Mouse (Mus musculus) intestine, embryonic 16.5 days (tissue): ENCODE measurements around the gene Zfp46. TPM values are rescaled to one million over a fixed set of nuclear protein-coding genes. Genes with fewer than 3 reads are reported as not detected.

Experiments used
- ATAC-seq: fragments of 200-750 bp; cut with Nextera tagmentation; 2 replicates; pipeline ENCODE4 v1.8.0; 2017; ENCODE audit warnings: moderate TSS enrichment, moderate library complexity
- H3K27ac ChIP-seq: fragments of 300-500 bp; sonication (generic); 2 replicates; pipeline ENCODE4 v1.5.1; 2014; ENCODE audit warnings: mild to moderate bottlenecking, low read length
- H3K27me3 ChIP-seq: fragments of 300-500 bp; sonication (generic); replicated peaks from 2 replicates; pipeline ENCODE4 v1.6.1; 2014; ENCODE audit warnings: low read length, control low read depth, mixed read lengths; ENCODE audit not compliant: control insufficient read depth, insufficient read depth
- H3K36me3 ChIP-seq: fragments of 300-500 bp; sonication (generic); 2 replicates; pipeline ENCODE4 v1.6.1; 2014; ENCODE audit warnings: low read length, control low read depth; ENCODE audit not compliant: control insufficient read depth, insufficient read depth
- H3K4me1 ChIP-seq: fragments of 300-500 bp; sonication (generic); 2 replicates; pipeline ENCODE4 v1.6.1; 2014; ENCODE audit warnings: low read length, control low read depth, mixed read lengths; ENCODE audit not compliant: control insufficient read depth, insufficient read depth
- H3K4me2 ChIP-seq: fragments of 300-500 bp; sonication (generic); 2 replicates; pipeline ENCODE4 v1.6.1; 2014; ENCODE audit warnings: low read depth, low read length, control low read depth
- H3K4me3 ChIP-seq: fragments of 300-500 bp; sonication (generic); 2 replicates; pipeline ENCODE4 v1.5.1; 2014; ENCODE audit warnings: mild to moderate bottlenecking, low read length
- H3K9ac ChIP-seq: fragments of 300-500 bp; sonication (generic); 2 replicates; pipeline ENCODE4 v1.6.1; 2014; ENCODE audit warnings: low read depth, low read length
- H3K9me3 ChIP-seq: fragments of 300-500 bp; sonication (generic); 2 replicates; pipeline ENCODE4 v1.6.1; 2016; ENCODE audit warnings: low read length, control low read depth; ENCODE audit not compliant: control insufficient read depth
- WGBS: fragments of 180-500 bp; shearing (Covaris S2); extraction: QIAGEN DNeasy Blood & Tissue Kit; methylation state at CpG from one replicate; pipeline ENCODE4 v1.1.7; 2014; 5-methylcytosine and 5-hydroxymethylcytosine counted together
- polyA plus RNA-seq: library from polyadenylated mRNA; unstranded; fragments of >200 nt; fragmentation: Nextera tagmentation; extraction: Ambion mirVana; gene quantifications from 2 replicates; pipeline ENCODE4 v1.2.1, GENCODE M21; 2015

Gene Zfp46
- polyA plus RNA-seq, 1 experiment from 2014 or later: 13.6 TPM

GRCm38 (mm10) chr4:136282621-136283480 is 1.6 kb upstream of the Zfp46 start:
- peaks cover 2% of the 10 kb centered on the region for H3K36me3 ChIP-seq
- no peaks in the 10 kb centered on the region for H3K27me3 ChIP-seq
- peak overlapping the region; percentile 41; the same call in 1 of the 2 replicates for H3K9ac ChIP-seq
- no peak overlapping the region for H3K4me2 ChIP-seq
- peak overlapping the region; percentile 94 for H3K27ac ChIP-seq
- 46% methylated on average over 10 of the region's 10 CpGs for WGBS
- no peak for ATAC-seq
- no peak overlapping the region for H3K4me3 ChIP-seq
- no peaks in the 10 kb centered on the region for H3K9me3 ChIP-seq
- H3K4me1 ChIP-seq: peaks cover 19% of the 10 kb centered on the region

GRCm38 (mm10) chr4:136283783-136284182 is 700 bp upstream of the Zfp46 start:
- Histone ChIP-seq H3K9me3 (0 out of 2 replicates have a peak, but pooled peaks cover 1% of the 10 kb centered on the region), H3K9ac (no peak overlapping the region), H3K36me3 (peaks cover 8% of the 10 kb centered on the region), H3K4me1 (peaks cover 19% of the 10 kb centered on the region), H3K27ac (peak overlapping the region; percentile 94), H3K4me3 (no peak overlapping the region), H3K4me2 (no peak overlapping the region), H3K27me3 (no peaks in the 10 kb centered on the region)
- WGBS: 31% methylated on average over 2 of the region's 2 CpGs
- no peak for ATAC-seq

- Histone ChIP-seq H3K27me3 (no peaks in the 10 kb centered on the region), H3K27ac (peak overlapping the region; percentile 94), H3K9ac (peak overlapping the region; percentile 75), H3K36me3 (peaks cover 19% of the 10 kb centered on the region), H3K4me3 (peak overlapping the region; percentile 83), H3K4me1 (peaks cover 19% of the 10 kb centered on the region), H3K4me2 (peak overlapping the region; percentile 88), H3K9me3 (0 out of 2 replicates have a peak, but pooled peaks cover 2% of the 10 kb centered on the region)
- no peak; the same call in 1 of the 2 replicates for ATAC-seq
- WGBS: 23% methylated on average over 6 of the region's 6 CpGs
Observed at GRCm38 (mm10) chr4:136284891-136285290, 408 bp downstream of the Zfp46 start.

GRCm38 (mm10) chr4:136285348-136285810 is 896 bp downstream of the Zfp46 start:
- 0 out of 2 replicates have a peak, but pooled peaks cover 2% of the 10 kb centered on the region for H3K9me3 ChIP-seq
- peaks cover 19% of the 10 kb centered on the region for H3K4me1 ChIP-seq
- peak overlapping the region; percentile 75 for H3K9ac ChIP-seq
- ATAC-seq: peak; percentile 95
- under 1% methylated on average over 25 of the region's 25 CpGs for WGBS
- H3K27me3 ChIP-seq: no peaks in the 10 kb centered on the region
- peak overlapping the region; percentile 94 for H3K27ac ChIP-seq
- peak overlapping the region; percentile 83 for H3K4me3 ChIP-seq
- peaks cover 24% of the 10 kb centered on the region for H3K36me3 ChIP-seq
- H3K4me2 ChIP-seq: peak overlapping the region; percentile 88

- Histone ChIP-seq H3K4me3 (peak overlapping the region; percentile 83), H3K4me1 (peaks cover 19% of the 10 kb centered on the region), H3K27ac (peak overlapping the region; percentile 94), H3K9ac (peak overlapping the region; percentile 82), H3K36me3 (peaks cover 28% of the 10 kb centered on the region), H3K9me3 (0 out of 2 replicates have a peak, but pooled peaks cover 2% of the 10 kb centered on the region), H3K27me3 (no peaks in the 10 kb centered on the region), H3K4me2 (peak overlapping the region; percentile 88)
- under 1% methylated on average over 29 of the region's 29 CpGs for WGBS
- ATAC-seq: peak; percentile 95
Observed at GRCm38 (mm10) chr4:136285811-136286371, 1.4 kb downstream of the Zfp46 start.

- Histone ChIP-seq H3K9ac (no peak overlapping the region), H3K4me3 (no peak overlapping the region), H3K4me1 (peaks cover 9% of the 10 kb centered on the region), H3K9me3 (0 out of 2 replicates have a peak, but pooled peaks cover 2% of the 10 kb centered on the region), H3K27ac (no peak overlapping the region), H3K36me3 (peaks cover 42% of the 10 kb centered on the region), H3K27me3 (no peaks in the 10 kb centered on the region), H3K4me2 (no peak overlapping the region)
- 71% methylated on average over 66 of the region's 66 CpGs for WGBS
- no peak for ATAC-seq
Observed at GRCm38 (mm10) chr4:136289918-136290780, 5.7 kb downstream of the Zfp46 start.

- Histone ChIP-seq H3K27ac (no peak overlapping the region), H3K4me3 (no peak overlapping the region), H3K36me3 (peaks cover 42% of the 10 kb centered on the region), H3K9me3 (0 out of 2 replicates have a peak, but pooled peaks cover 2% of the 10 kb centered on the region), H3K4me1 (peaks cover 9% of the 10 kb centered on the region), H3K9ac (no peak overlapping the region), H3K4me2 (no peak overlapping the region), H3K27me3 (no peaks in the 10 kb centered on the region)
- 74% methylated on average over 39 of the region's 39 CpGs for WGBS
- ATAC-seq: no peak
Observed at GRCm38 (mm10) chr4:136290781-136291595, 6.5 kb downstream of the Zfp46 start.

- Histone ChIP-seq H3K27me3 (no peaks in the 10 kb centered on the region), H3K9ac (no peak overlapping the region), H3K4me2 (no peak overlapping the region), H3K9me3 (0 out of 2 replicates have a peak, but pooled peaks cover 2% of the 10 kb centered on the region), H3K4me1 (peaks cover 5% of the 10 kb centered on the region), H3K4me3 (no peak overlapping the region), H3K36me3 (peaks cover 42% of the 10 kb centered on the region), H3K27ac (no peak overlapping the region)
- ATAC-seq: no peak
- 90% methylated on average over 6 of the region's 6 CpGs for WGBS
Observed at GRCm38 (mm10) chr4:136291692-136292091, 7.2 kb downstream of the Zfp46 start.
